Mouse (Mus musculus): ENCODE results near the gene Dmrt3. TPM values are rescaled to one million over a fixed set of nuclear protein-coding genes. Genes with fewer than 3 reads are reported as not detected.

The Dmrt3 gene
- total and polyA plus RNA-seq, 3 experiments: not detected

- no peaks in the 10 kb centered on the region for H3K27me3 ChIP-seq (ENCODE audit: control insufficient read depth in 1 of 2, insufficient read depth in 2 of 2, low read length in 2 of 2)
- no peak for DNase-seq (ENCODE audit: low read depth, low spot score)
- no peak for TF ChIP-seq CHD1 (IDR thresholded peaks at IDR 0.05; ENCODE audit: low read depth, low read length)
- no peak for TF ChIP-seq GATA1 (IDR thresholded peaks at IDR 0.05; ENCODE audit: low read depth, low read length)
- TF ChIP-seq ZC3H11A (IDR thresholded peaks at IDR 0.05; ENCODE audit: low read depth, low read length): no peak
- no peak for TF ChIP-seq E2F4 (IDR thresholded peaks at IDR 0.05; ENCODE audit: borderline replicate concordance, low read depth, low read length)
- TF ChIP-seq SIN3A (IDR thresholded peaks at IDR 0.05; ENCODE audit: low read length): no peak
- no peak for TF ChIP-seq GABPA (IDR thresholded peaks at IDR 0.05; ENCODE audit: low read depth, low read length)
- TF ChIP-seq MAZ (IDR thresholded peaks at IDR 0.05; ENCODE audit: low read depth, low read length): no peak
- TF ChIP-seq EP300 (IDR thresholded peaks at IDR 0.05; ENCODE audit: low read depth in 1 of 2, low read length in 2 of 2): no peak
- no peak for TF ChIP-seq USF1 (IDR thresholded peaks at IDR 0.05; ENCODE audit: low read depth, low read length)
- no peak for TF ChIP-seq MYB (IDR thresholded peaks at IDR 0.05; ENCODE audit: low read depth, low read length)
- no peak for TF ChIP-seq ZMIZ1 (IDR thresholded peaks at IDR 0.05; ENCODE audit: low read depth, low read length)
- no peak for TF ChIP-seq ZNF384 (IDR thresholded peaks at IDR 0.05; ENCODE audit: low read depth, low read length)
- TF ChIP-seq ZKSCAN1 (IDR thresholded peaks at IDR 0.05; ENCODE audit: low read depth, low read length): no peak
- no peak for TF ChIP-seq ETS1 (IDR thresholded peaks at IDR 0.05; ENCODE audit: low read depth, low read length)
- TF ChIP-seq TAL1 (IDR thresholded peaks at IDR 0.05; ENCODE audit: low read length): no peak
- TF ChIP-seq RCOR1 (IDR thresholded peaks at IDR 0.05; ENCODE audit: low read depth, low read length): no peak
- TF ChIP-seq MYC (IDR thresholded peaks at IDR 0.05; ENCODE audit: low read depth, low read length): no peak
- no peak for TF ChIP-seq USF2 (IDR thresholded peaks at IDR 0.05; ENCODE audit: borderline replicate concordance in 1 of 2, insufficient read depth in 1 of 2, low read depth in 1 of 2, low read length in 2 of 2)
- TF ChIP-seq NELFE (IDR thresholded peaks at IDR 0.05; ENCODE audit: low read depth, low read length): no peak
- TF ChIP-seq NRF1 (IDR thresholded peaks at IDR 0.05; ENCODE audit: insufficient read depth, low read depth, low read length, poor library complexity, severe bottlenecking): no peak
- no peaks in the 10 kb centered on the region for H3K4me1 ChIP-seq (ENCODE audit: control insufficient read depth in 1 of 2, insufficient read depth in 2 of 2, low read length in 2 of 2)
- H3K9me3 ChIP-seq (replicated peaks; ENCODE audit: insufficient read depth, low read length): no peaks in the 10 kb centered on the region
- no peak overlapping the region for H3K27ac ChIP-seq (ENCODE audit: control insufficient read depth, low read depth, low read length)
- H3K79me2 ChIP-seq (ENCODE audit: control insufficient read depth, insufficient read depth, low read length, poor library complexity): no peaks in the 10 kb centered on the region
- no peak overlapping the region for H3K9ac ChIP-seq (ENCODE audit: control insufficient read depth, low read depth, low read length, poor library complexity, severe bottlenecking)
- H3K36me3 ChIP-seq (ENCODE audit: control insufficient read depth in 1 of 2, insufficient read depth in 2 of 2, low read length in 2 of 2): no peaks in the 10 kb centered on the region
- no peak overlapping the region for H3K4me3 ChIP-seq (ENCODE audit: control insufficient read depth in 1 of 2, insufficient read depth in 1 of 2, low read depth in 2 of 2, low read length in 2 of 2)
Observed at GRCm38 (mm10) chr19:25613476-25614300, 3.6 kb downstream of the Dmrt3 start.
